Mouse (Mus musculus) thymus, adult 2 months (tissue): ENCODE results near the gene Hal.

Experiments
- CTCF ChIP-seq: fragments of 200-500 bp; IDR thresholded peaks from 2 replicates; pipeline ENCODE4 v1.5.1; 2012; ENCODE audit warnings: mild to moderate bottlenecking, control low read depth, low read length, moderate library complexity, borderline replicate concordance; ENCODE audit not compliant: control insufficient read depth, poor library complexity, insufficient read depth; ENCODE audit errors: extremely low read depth
- POLR2A ChIP-seq: fragments of 200-500 bp; IDR thresholded peaks from 2 replicates; pipeline ENCODE4 v1.6.1; 2012; ENCODE audit warnings: mild to moderate bottlenecking, low read length, control low read depth, moderate library complexity; ENCODE audit not compliant: control insufficient read depth, poor library complexity, insufficient read depth; ENCODE audit errors: extremely low read depth

DNA sequence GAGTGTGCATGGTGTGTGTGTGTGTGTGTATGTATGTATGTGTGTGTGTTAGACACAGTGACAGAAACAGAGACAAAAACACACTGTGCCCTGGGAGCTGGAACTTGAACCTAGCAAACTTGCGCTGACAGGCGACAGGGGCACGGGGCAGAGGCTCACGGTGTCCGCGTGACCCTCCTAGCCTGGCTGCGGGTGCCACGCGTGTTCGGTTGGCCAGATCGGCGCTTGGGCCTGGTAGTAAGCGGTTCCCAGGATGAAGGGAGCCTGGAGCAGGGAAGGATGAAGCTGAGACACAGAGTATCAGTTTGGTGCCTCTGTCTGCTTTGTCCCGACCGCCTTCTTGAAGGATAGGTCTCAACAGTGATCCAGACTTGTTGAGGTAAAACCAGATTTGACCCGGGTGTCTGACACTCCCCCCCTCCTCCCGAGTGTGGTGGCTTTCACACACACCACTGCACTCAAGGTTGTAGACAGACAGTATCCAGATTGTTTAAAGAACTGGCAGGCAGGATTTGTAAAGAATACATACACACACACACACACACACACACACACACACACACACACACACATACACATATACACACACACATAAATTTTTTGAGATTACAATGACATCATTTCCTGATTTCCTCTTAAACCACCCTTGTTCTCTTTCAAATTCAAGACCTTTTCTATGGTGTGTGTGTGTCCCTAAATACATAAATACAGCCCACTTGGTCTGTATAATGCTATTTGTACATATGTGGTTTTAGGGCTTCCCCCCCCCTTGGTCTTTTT, 52.1 kb downstream of the Hal start, which contains the start of gene Ccdc38:
- TF ChIP-seq POLR2A: no peak
- no peak for TF ChIP-seq CTCF
